Mouse (Mus musculus): ENCODE data around the gene Rab19. TPM values are rescaled to one million over a fixed set of nuclear protein-coding genes. Genes with fewer than 3 reads are reported as not detected.

The Rab19 gene
- polyA plus RNA-seq, 1 experiment from 2014 or later = 0.49 TPM

Other genes starting within 250 kb of the Rab19 start
- gene Kdm7a, start 174.4 kb upstream of the Rab19 start, polyA plus RNA-seq (2016; fragmentation: Nextera tagmentation; extraction: Ambion mirVana) = 8.1 and 9.3 TPM in 2 replicates
- gene Slc37a3, start 3.5 kb upstream of the Rab19 start, polyA plus RNA-seq (2016; fragmentation: Nextera tagmentation; extraction: Ambion mirVana) = 43.1 and 48.9 TPM in 2 replicates
- gene Mkrn1, start 39.3 kb downstream of the Rab19 start, polyA plus RNA-seq (2016; fragmentation: Nextera tagmentation; extraction: Ambion mirVana) = 28.2 and 35.5 TPM in 2 replicates
- 33.9 and 40.7 TPM in 2 replicates for gene Dennd2a, start 176.7 kb downstream of the Rab19 start, polyA plus RNA-seq (2016; fragmentation: Nextera tagmentation; extraction: Ambion mirVana)
- gene Adck2, start 192.7 kb downstream of the Rab19 start, polyA plus RNA-seq (2016; fragmentation: Nextera tagmentation; extraction: Ambion mirVana) = 17.3 and 25.6 TPM in 2 replicates
- 0.79 and 1.7 TPM in 2 replicates for gene Gm42420, start 204.6 kb downstream of the Rab19 start, polyA plus RNA-seq (2016; fragmentation: Nextera tagmentation; extraction: Ambion mirVana)
- 290 and 296 TPM in 2 replicates for gene Ndufb2, start 211.4 kb downstream of the Rab19 start, polyA plus RNA-seq (2016; fragmentation: Nextera tagmentation; extraction: Ambion mirVana)

Measured in limb, embryonic 10.5 days (tissue).